21 mouse cellular contexts compared by ENCODE assay signal in genomic region chr4:141280471-141280870, GRCm38 (mm10). TPM values are rescaled to one million over a fixed set of nuclear protein-coding genes. Genes with fewer than 3 reads are reported as not detected.
"Had no signal": no experiment of that assay in that cellular context is flagged by ENCODE, and none has a peak within 500 bp of the region (broad histone marks: within the 10 kb centered on the region; RNA-seq: fewer than 3 reads in every experiment).

No protein-coding gene starts in this region.

- H3K27me3 ChIP-seq: neural tube, embryonic 12.5 days; stomach, embryonic 15.5 days had no signal

- H3K9ac ChIP-seq: liver, embryonic 14.5 days; lung, embryonic 14.5 days; midbrain, embryonic 12.5 days; neural tube, embryonic 12.5 days; stomach, embryonic 15.5 days had no signal

- ATAC-seq: lung, postnatal 0 days; midbrain, embryonic 16.5 days had no signal

- DNase-seq: lung, postnatal 14 days; lung, postnatal 36 days; midbrain, embryonic 14.5 days; right cerebral cortex, postnatal 14 days; thymus, adult 2 months; thymus, postnatal 25 days; thymus, postnatal 4 days had no signal

- H3K4me3 ChIP-seq: midbrain, embryonic 10.5 days; midbrain, embryonic 12.5 days; neural tube, embryonic 12.5 days; stomach, embryonic 15.5 days had no signal

- H3K36me3 ChIP-seq: midbrain, embryonic 10.5 days; midbrain, embryonic 12.5 days; neural tube, embryonic 12.5 days; stomach, embryonic 15.5 days had no signal

- H3K9me3 ChIP-seq: midbrain, embryonic 10.5 days; midbrain, embryonic 12.5 days; neural tube, embryonic 12.5 days; stomach, embryonic 15.5 days had no signal

- H3K4me2 ChIP-seq: lung, embryonic 14.5 days; midbrain, embryonic 12.5 days; neural tube, embryonic 12.5 days; stomach, embryonic 15.5 days had no signal

- H3K27ac ChIP-seq: liver, embryonic 14.5 days; macrophage; midbrain, embryonic 10.5 days; midbrain, embryonic 12.5 days; neural tube, embryonic 12.5 days; stomach, postnatal 0 days had no signal

RNA-seq across cellular contexts. Expression of gene Epha2, which starts 20.6 kb away (rescaled TPM):
- total RNA-seq: monocyte, adult 5-6 weeks had no signal

RNA-seq across cellular contexts. Expression of gene Arhgef19, which starts 41.2 kb away (rescaled TPM):
- total RNA-seq: megakaryocyte progenitor cell, adult 5-6 weeks; megakaryocyte-erythroid progenitor cell, adult 5-6 weeks; monocyte, adult 5-6 weeks; neutrophil, adult 5-6 weeks had no signal
- polyA plus RNA-seq: macrophage had no signal
